Comparison of ENCODE assay signal across 9 mouse cellular contexts in genomic region chr2:172831133-172831532, GRCm38 (mm10).
DNase-seq lines count a peak whose midpoint lies in the region; ATAC-seq and TF ChIP-seq lines count a peak whose summit lies in the region.
"Had no signal": no experiment of that assay in that cellular context is flagged by ENCODE, and none has a peak within 500 bp of the region (broad histone marks: within the 10 kb centered on the region; RNA-seq: fewer than 3 reads in every experiment).

No protein-coding gene starts in this region.

- peaks cover 83% of the 10 kb centered on the region for H3K9me3 ChIP-seq in G1E (replicated peaks)
- no peaks in the 10 kb centered on the region for H3K9me3 ChIP-seq in lung, embryonic 14.5 days (ENCODE audit: low read depth, low read length)
- H3K9me3 ChIP-seq: liver, embryonic 15.5 days had no signal

- no peak overlapping the region for H3K9ac ChIP-seq in lung, embryonic 14.5 days
- H3K9ac ChIP-seq: liver, embryonic 15.5 days had no signal

- no peak overlapping the region for H3K4me3 ChIP-seq in G1E (ENCODE audit: low read depth, low read length)
- no peak overlapping the region for H3K4me3 ChIP-seq in cerebellum, adult 2 months (replicated peaks; ENCODE audit: insufficient read depth, low read depth, low read length)
- no peak overlapping the region for H3K4me3 ChIP-seq in lung, embryonic 14.5 days (ENCODE audit: low read depth, low read length)
- H3K4me3 ChIP-seq in thymus, adult 2 months (ENCODE audit: control insufficient read depth, insufficient read depth, low read length) = no peak overlapping the region
- H3K4me3 ChIP-seq: liver, embryonic 15.5 days had no signal

- TF ChIP-seq CTCF in G1E (IDR thresholded peaks at IDR 0.05; ENCODE audit: low read depth, low read length) = peak; percentile 40; the same call in 1 of the 2 replicates
- peak; percentile 97 for TF ChIP-seq CTCF in cerebellum, adult 2 months (IDR thresholded peaks at IDR 0.05; ENCODE audit: borderline replicate concordance, insufficient read depth, low read depth, low read length)
- TF ChIP-seq CTCF in lung, embryonic 14.5 days (IDR thresholded peaks at IDR 0.05; ENCODE audit: low read depth) = peak; percentile 99
- TF ChIP-seq CTCF in thymus, adult 2 months (IDR thresholded peaks at IDR 0.05; ENCODE audit: borderline replicate concordance, control insufficient read depth, extremely low read depth, insufficient read depth, low read length, poor library complexity) = peak; percentile 92

- H3K27me3 ChIP-seq in G1E (ENCODE audit: insufficient read depth, low read length) = no peaks in the 10 kb centered on the region
- no peaks in the 10 kb centered on the region for H3K27me3 ChIP-seq in cerebellum, adult 2 months (ENCODE audit: control insufficient read depth, insufficient read depth, low read length)
- H3K27me3 ChIP-seq in lung, embryonic 14.5 days (ENCODE audit: insufficient read depth, low read length) = no peaks in the 10 kb centered on the region
- H3K27me3 ChIP-seq in thymus, adult 2 months (ENCODE audit: control insufficient read depth, insufficient read depth, low read length) = no peaks in the 10 kb centered on the region

- H3K27ac ChIP-seq in cerebellum, adult 2 months (ENCODE audit: insufficient read depth, low read length) = no peak overlapping the region
- no peak overlapping the region for H3K27ac ChIP-seq in lung, embryonic 14.5 days (ENCODE audit: low read depth)
- no peak overlapping the region for H3K27ac ChIP-seq in thymus, adult 2 months (ENCODE audit: control insufficient read depth, insufficient read depth, low read length)
- H3K27ac ChIP-seq: liver, embryonic 15.5 days had no signal

- 10% methylated on average over 3 of the region's 3 CpGs for WGBS in cerebellum, adult 2 months
- WGBS in lung, embryonic 14.5 days = 11% methylated on average over 3 of the region's 3 CpGs
- 11% methylated on average over 3 of the region's 3 CpGs for WGBS in thymus, adult 2 months

- no peak for DNase-seq in G1E (ENCODE audit: low spot score)
- peak; percentile 65 to 82 for DNase-seq in cerebellum, adult 2 months
- DNase-seq in forelimb bud, embryonic 11.5 days (ENCODE audit: low read depth, low spot score) = peak; percentile 89
- DNase-seq in heart, postnatal 4 days = peak; percentile 94
- DNase-seq in layer of hippocampus, adult 18-20 months (ENCODE audit: low spot score in 2 of 2) = peak; percentile 63 to 86
- peak; percentile 95 for DNase-seq in lung, embryonic 14.5 days
- DNase-seq in ovary, adult 18-20 months (ENCODE audit: low spot score) = peak; percentile 55
- peak; percentile 91 for DNase-seq in thymus, adult 2 months

- H3K36me3 ChIP-seq in G1E (replicated peaks) = no peaks in the 10 kb centered on the region
- H3K36me3 ChIP-seq in lung, embryonic 14.5 days (ENCODE audit: insufficient read depth) = no peaks in the 10 kb centered on the region
- no peaks in the 10 kb centered on the region for H3K36me3 ChIP-seq in thymus, adult 2 months (ENCODE audit: control insufficient read depth, insufficient read depth, low read length)
- H3K36me3 ChIP-seq: liver, embryonic 15.5 days had no signal

- H3K4me1 ChIP-seq in G1E (ENCODE audit: insufficient read depth, low read depth, low read length) = no peaks in the 10 kb centered on the region
- H3K4me1 ChIP-seq in cerebellum, adult 2 months (ENCODE audit: control insufficient read depth, insufficient read depth, low read length) = no peaks in the 10 kb centered on the region; the same call in 1 of the 2 replicates
- H3K4me1 ChIP-seq in lung, embryonic 14.5 days (ENCODE audit: insufficient read depth) = no peaks in the 10 kb centered on the region
- 0 out of 2 replicates have a peak, but pooled peaks cover 2% of the 10 kb centered on the region for H3K4me1 ChIP-seq in thymus, adult 2 months (replicated peaks; ENCODE audit: control insufficient read depth, insufficient read depth, low read length)
- H3K4me1 ChIP-seq: liver, embryonic 15.5 days had no signal

- no peak for TF ChIP-seq POLR2A in cerebellum, adult 2 months (IDR thresholded peaks at IDR 0.05; ENCODE audit: borderline replicate concordance, insufficient read depth, low read length)
- TF ChIP-seq POLR2A in thymus, adult 2 months (IDR thresholded peaks at IDR 0.05; ENCODE audit: control insufficient read depth, extremely low read depth, insufficient read depth, low read length, poor library complexity) = no peak

- 0 out of 2 replicates have a peak, but pooled peaks have one; percentile 5 for ATAC-seq in G1E (ENCODE audit: extremely low read depth, insufficient number of reproducible peaks, low FRiP score, poor library complexity, severe bottlenecking)
- peak; percentile 45 for ATAC-seq in lung, embryonic 14.5 days (ENCODE audit: insufficient read depth)

- H3K4me2 ChIP-seq in lung, embryonic 14.5 days = no peak overlapping the region
- H3K4me2 ChIP-seq: liver, embryonic 15.5 days had no signal

Comparison
In these comparisons a context has a peak if more than half of its experiments do, and no peak if none do; other contexts are left out.
1. CTCF ChIP-seq: peak in every context shown above with its lines; median percentile 99 in lung, embryonic 14.5 days; 97 in cerebellum, adult 2 months; 92 in thymus, adult 2 months; 40 in G1E.